Mouse (Mus musculus) cerebellum, adult 2 months (tissue): ENCODE measurements around the gene Upf1. TPM values are rescaled to one million over a fixed set of nuclear protein-coding genes. Genes with fewer than 3 reads are reported as not detected.
A peak's percentile ranks its signal among the peaks of the same experiment; 100 is the strongest.

ENCODE experiments used
- DNase-seq, 2 experiments: peaks; one replicate each; pipeline ENCODE4 v3.0.0; 2021
- H3K27ac ChIP-seq: fragments of 200-500 bp; 2 replicates; pipeline ENCODE4 v1.5.1; 2012; ENCODE audit warnings: low read length, control low read depth, inconsistent platforms; ENCODE audit not compliant: insufficient read depth
- H3K27me3 ChIP-seq: fragments of 200-500 bp; 2 replicates; pipeline ENCODE4 v1.6.1; 2012; ENCODE audit warnings: inconsistent platforms, mild to moderate bottlenecking, low read length, moderate library complexity; ENCODE audit not compliant: control insufficient read depth, insufficient read depth
- H3K4me1 ChIP-seq: fragments of 200-500 bp; 2 replicates; pipeline ENCODE4 v1.6.1; 2011; ENCODE audit warnings: low read length; ENCODE audit not compliant: control insufficient read depth, insufficient read depth
- H3K4me3 ChIP-seq: fragments of 200-500 bp; replicated peaks from 2 replicates; pipeline ENCODE3; 2011; ENCODE audit warnings: mild to moderate bottlenecking, low read depth, low read length, control low read depth; ENCODE audit not compliant: insufficient read depth
- CTCF ChIP-seq: fragments of 200-500 bp; IDR thresholded peaks from 2 replicates; pipeline ENCODE4 v1.5.1; 2011; ENCODE audit warnings: low read depth, mild to moderate bottlenecking, control low read depth, low read length, moderate library complexity, borderline replicate concordance; ENCODE audit not compliant: insufficient read depth
- POLR2A ChIP-seq: fragments of 200-500 bp; IDR thresholded peaks from 2 replicates; pipeline ENCODE4 v1.6.1; 2011; ENCODE audit warnings: low read length, control low read depth, borderline replicate concordance; ENCODE audit not compliant: insufficient read depth
- WGBS: fragments of 180-500 bp; shearing (Covaris S2); methylation state at CpG from one replicate; pipeline ENCODE4 v1.1.7; 2018; 5-methylcytosine and 5-hydroxymethylcytosine counted together
- polyA plus RNA-seq: library from polyadenylated mRNA; depleted of rRNA; stranded (reverse); fragments of >200 nt; gene quantifications from 2 replicates; pipeline ENCODE4 v1.2.3, GENCODE M21; 2012

The Upf1 gene
- polyA plus RNA-seq, 1 experiment, result 37.9 TPM

DNA sequence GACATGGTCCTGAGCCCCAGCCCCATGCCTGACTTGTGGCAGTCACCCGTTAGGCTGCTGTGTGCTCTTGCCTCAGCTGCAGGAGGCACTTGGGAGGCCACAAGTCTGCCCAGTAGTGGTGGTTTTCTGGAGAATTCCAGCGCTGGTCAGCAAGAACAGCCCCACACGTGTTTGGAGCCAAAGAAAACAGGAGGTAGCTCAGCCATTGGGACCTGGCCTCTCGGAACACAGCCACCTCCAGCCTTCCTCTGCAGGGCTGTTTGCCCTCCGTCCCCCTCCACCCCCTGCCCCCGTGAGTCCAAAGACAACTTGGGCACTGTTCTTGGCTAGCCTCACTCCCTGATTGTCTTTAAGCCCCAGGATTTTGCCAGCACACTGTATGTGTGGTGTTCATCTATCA lies 18.9 kb upstream of the Upf1 start:
- peaks cover 3% of the 10 kb centered on the region; the same call in 1 of the 2 replicates for H3K27me3 ChIP-seq
- 61% methylated on average over 6 of the region's 6 CpGs for WGBS

DNA sequence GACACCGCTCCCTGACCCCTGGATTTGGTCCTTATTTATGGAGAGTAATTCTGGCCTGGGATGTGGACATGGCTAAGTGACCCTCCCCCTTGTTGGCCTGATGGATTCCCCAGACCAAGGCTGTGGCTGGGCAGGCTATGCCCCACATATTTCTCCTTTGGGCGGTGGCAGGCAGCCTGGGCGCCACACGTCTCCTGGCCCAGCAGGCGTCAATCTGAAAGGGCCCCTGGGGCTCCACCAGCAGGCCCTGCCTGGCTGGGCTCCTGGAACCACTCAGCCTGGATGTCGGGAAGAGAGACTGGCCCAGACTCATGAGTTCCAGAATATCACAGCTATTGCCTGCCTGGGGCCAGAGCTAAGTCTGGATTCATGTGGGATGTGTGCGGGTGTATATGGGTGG lies 17.4 kb upstream of the Upf1 start:
- H3K27me3 ChIP-seq, result peaks cover 1% of the 10 kb centered on the region; the same call in 1 of the 2 replicates

More for the DNA sequence above, 18.9 kb upstream of the Upf1 start:
- DNase-seq, result no peak
- TF ChIP-seq CTCF (no peak), POLR2A (no peak)
- H3K4me3 ChIP-seq, result no peak overlapping the region
- no peak overlapping the region for H3K27ac ChIP-seq
- peaks cover 4% of the 10 kb centered on the region; the same call in 1 of the 2 replicates for H3K4me1 ChIP-seq

DNA sequence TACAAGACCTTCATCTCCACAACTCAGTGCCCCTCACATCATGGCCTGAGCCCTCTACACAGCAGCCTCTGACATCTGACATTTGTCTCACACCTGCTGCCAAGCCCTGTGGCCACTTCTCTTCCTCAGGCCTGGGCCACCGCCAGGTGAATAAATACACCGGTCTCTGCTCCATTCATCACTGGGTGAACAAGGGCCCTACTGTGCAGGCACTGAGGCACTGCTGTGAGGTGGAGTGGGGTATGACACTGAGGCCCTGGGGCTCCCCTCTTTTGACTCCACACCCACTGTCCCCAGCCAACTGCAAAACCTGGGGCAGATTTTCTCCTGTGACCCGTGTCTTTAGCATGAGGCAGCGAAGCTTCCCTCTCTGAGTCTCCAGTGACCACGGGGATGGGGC lies 13.5 kb upstream of the Upf1 start:
- TF ChIP-seq CTCF (no peak), POLR2A (no peak)
- Histone ChIP-seq H3K4me1 (no peaks in the 10 kb centered on the region), H3K27ac (no peak overlapping the region), H3K27me3 (no peaks in the 10 kb centered on the region), H3K4me3 (no peak overlapping the region)
- 65% methylated on average over 5 of the region's 5 CpGs for WGBS
- no peak for DNase-seq

More for the DNA sequence above, 17.4 kb upstream of the Upf1 start:
- no peak overlapping the region for H3K4me3 ChIP-seq
- H3K4me1 ChIP-seq, result no peaks in the 10 kb centered on the region
- 70% methylated on average over 7 of the region's 7 CpGs for WGBS
- no peak for DNase-seq
- H3K27ac ChIP-seq, result no peak overlapping the region
- TF ChIP-seq POLR2A (no peak), CTCF (no peak)

DNA sequence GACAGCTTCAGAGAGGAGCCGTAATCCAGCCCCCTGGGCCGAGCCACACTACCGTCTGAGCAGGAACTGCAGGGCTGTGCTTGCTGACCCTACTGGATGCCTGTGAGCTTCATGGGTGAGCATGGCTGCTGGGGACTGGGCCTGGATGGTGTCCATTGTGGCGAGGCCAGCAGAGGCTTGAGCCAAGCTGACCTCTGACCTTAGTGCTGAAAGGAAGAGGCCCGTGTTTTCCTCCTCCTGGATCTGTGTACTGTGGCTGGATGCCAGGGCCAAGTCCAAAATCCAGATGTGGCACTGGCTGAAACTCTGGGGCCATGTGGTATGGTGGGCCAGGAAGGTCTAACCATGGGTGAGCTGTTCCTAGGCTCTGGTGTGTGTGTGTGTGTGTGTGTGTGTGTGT lies 11.0 kb upstream of the Upf1 start:
- DNase-seq, result no peak
- TF ChIP-seq CTCF (no peak), POLR2A (no peak)
- Histone ChIP-seq H3K4me1 (0 out of 2 replicates have a peak, but pooled peaks cover 2% of the 10 kb centered on the region), H3K27ac (no peak overlapping the region), H3K27me3 (no peaks in the 10 kb centered on the region), H3K4me3 (no peak overlapping the region)
- WGBS, result 38% methylated on average over 5 of the region's 5 CpGs

DNA sequence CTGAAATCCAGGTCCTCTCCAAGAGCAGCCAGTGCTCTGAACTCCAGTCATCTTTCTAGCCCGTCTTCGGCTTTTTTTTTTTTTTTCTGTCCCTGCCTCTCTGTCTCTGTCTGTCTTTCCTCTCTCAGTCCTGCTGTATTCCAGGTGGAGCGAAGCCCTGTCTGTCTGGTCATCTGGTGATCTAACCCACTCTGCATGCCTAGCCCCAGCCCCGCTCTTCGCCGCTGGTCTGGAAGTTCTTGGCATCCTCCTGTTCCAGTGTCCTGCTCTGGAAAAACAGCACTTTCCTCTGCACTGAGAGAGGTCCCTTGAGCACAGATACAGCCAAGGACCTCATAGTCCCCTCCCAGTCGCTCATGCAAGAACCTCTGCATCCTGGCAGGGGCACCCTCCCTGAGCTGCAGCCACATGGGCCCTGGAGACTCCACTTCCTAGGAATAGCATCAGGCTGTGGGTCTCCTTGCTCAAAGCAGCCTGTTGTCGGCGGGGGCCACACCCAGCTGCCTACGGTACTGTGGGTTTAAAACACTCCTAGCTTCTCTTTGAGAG lies 8.5 kb upstream of the Upf1 start:
- H3K4me3 ChIP-seq, result no peak overlapping the region
- WGBS, result 71% methylated on average over 10 of the region's 10 CpGs
- no peak for TF ChIP-seq POLR2A
- no peak for TF ChIP-seq CTCF
- H3K27ac ChIP-seq, result no peak overlapping the region
- DNase-seq, result no peak
- 0 out of 2 replicates have a peak, but pooled peaks cover 2% of the 10 kb centered on the region for H3K4me1 ChIP-seq
- H3K27me3 ChIP-seq, result no peaks in the 10 kb centered on the region

DNA sequence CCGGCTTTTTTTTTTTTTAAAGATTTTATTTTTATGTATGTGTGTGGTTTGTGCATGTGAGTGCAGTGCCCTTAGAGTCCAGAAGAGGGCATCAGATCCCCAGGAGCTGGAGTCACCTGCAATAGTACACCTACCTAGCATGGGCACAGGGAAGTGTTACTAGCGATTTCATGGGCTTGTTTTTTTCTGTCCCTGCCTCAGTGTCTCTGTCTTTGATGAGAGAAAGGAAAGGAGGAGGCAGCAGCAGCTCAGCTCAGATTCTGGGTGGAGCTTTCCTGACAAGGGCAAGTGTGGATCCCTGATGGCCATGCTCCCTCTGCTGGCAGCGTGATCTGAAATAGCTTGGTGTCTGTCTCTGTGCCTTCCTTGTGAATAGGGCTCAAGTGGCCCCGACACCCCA lies 7.7 kb upstream of the Upf1 start:
- 54% methylated on average over 4 of the region's 4 CpGs for WGBS
- Histone ChIP-seq H3K4me1 (0 out of 2 replicates have a peak, but pooled peaks cover 2% of the 10 kb centered on the region), H3K27me3 (no peaks in the 10 kb centered on the region), H3K4me3 (no peak overlapping the region), H3K27ac (no peak overlapping the region)
- TF ChIP-seq CTCF (peak; percentile 38; the same call in 1 of the 2 replicates), POLR2A (no peak)
- DNase-seq, result peak in 1 of 2 experiments; percentile 28

DNA sequence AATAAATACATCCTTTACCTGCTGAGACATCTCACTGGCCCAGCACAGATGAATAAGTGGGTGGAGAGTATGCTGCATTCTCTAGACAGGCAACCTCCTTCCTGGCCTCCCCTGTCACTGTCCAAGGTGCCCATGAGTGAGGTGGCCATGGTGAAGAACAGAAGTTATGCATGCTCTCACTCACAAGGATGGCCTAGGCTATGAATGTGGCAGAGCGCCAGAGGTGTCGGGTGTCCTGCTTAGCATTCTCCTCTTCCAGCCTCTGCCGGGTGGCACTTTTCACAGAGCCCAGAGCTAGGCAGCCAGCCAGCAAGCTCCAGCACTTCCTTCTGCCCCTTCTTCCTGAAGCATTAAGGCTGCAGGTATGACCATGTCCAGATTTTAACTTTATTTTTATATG lies 6.3 kb upstream of the Upf1 start:
- DNase-seq, result peak in 1 of 2 experiments; percentile 21
- Histone ChIP-seq H3K27ac (no peak overlapping the region), H3K4me3 (no peak overlapping the region), H3K4me1 (0 out of 2 replicates have a peak, but pooled peaks cover 2% of the 10 kb centered on the region), H3K27me3 (no peaks in the 10 kb centered on the region)
- WGBS, result 37% methylated on average over 3 of the region's 3 CpGs
- TF ChIP-seq CTCF, result no peak
- no peak for TF ChIP-seq POLR2A

DNA sequence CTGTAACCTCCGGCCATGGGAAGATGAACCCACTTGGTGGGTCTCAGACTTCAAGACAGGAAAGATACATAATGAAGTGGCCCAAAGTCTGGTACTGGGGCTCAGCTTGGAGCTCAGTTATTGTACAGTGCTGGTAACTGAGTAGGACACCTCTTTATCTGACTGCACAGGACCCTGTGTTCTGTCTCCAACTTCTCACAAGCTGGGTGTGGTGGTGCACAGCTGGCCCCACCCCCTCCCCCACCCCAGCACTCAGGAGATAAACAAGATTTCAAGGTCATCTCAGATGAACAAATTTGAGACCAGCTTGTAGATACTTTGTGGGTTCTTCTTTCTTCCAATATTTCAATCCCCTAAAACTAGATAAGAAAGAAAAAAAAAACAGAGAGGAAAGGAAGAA lies 3.0 kb upstream of the Upf1 start:
- 81% methylated on average over 1 of the region's 1 CpGs for WGBS
- no peak for DNase-seq
- no peak for TF ChIP-seq CTCF
- TF ChIP-seq POLR2A, result no peak

More for the DNA sequence above, 3.0 kb upstream of the Upf1 start:
- Histone ChIP-seq H3K4me3 (no peak overlapping the region), H3K27me3 (no peaks in the 10 kb centered on the region), H3K27ac (no peak overlapping the region), H3K4me1 (peaks cover 8% of the 10 kb centered on the region; the same call in 1 of the 2 replicates)
